Mouse (Mus musculus) liver, embryonic 12.5 days (tissue): Measurements from ENCODE around the gene Gm7929. TPM values are rescaled to one million over a fixed set of nuclear protein-coding genes. Genes with fewer than 3 reads are reported as not detected.
"Not testable (repeated sequence)": the region's sequence is repeated elsewhere in the genome, so short reads cannot be mapped to it uniquely, and the experiment has no call there.

Experiments used
- ATAC-seq: fragments of 200-750 bp; cut with Nextera tagmentation; 2 replicates; pipeline ENCODE4 v1.8.0; 2017; ENCODE audit warnings: moderate number of reproducible peaks, mild to moderate bottlenecking, moderate library complexity
- H3K27ac ChIP-seq: fragments of 300-500 bp; sonication (generic); 2 replicates; pipeline ENCODE4 v1.5.1; 2016; ENCODE audit warnings: mild to moderate bottlenecking
- H3K27me3 ChIP-seq: fragments of 300-500 bp; sonication (generic); replicated peaks from 2 replicates; pipeline ENCODE4 v1.6.1; 2016; ENCODE audit warnings: mild to moderate bottlenecking, moderate library complexity
- H3K36me3 ChIP-seq: fragments of 300-500 bp; sonication (generic); 2 replicates; pipeline ENCODE4 v1.6.1; 2016; ENCODE audit warnings: mild to moderate bottlenecking, moderate library complexity
- H3K4me1 ChIP-seq: fragments of 300-500 bp; sonication (generic); 2 replicates; pipeline ENCODE4 v1.6.1; 2016
- H3K4me2 ChIP-seq: fragments of 300-500 bp; sonication (generic); 2 replicates; pipeline ENCODE4 v1.6.1; 2016; ENCODE audit warnings: mild to moderate bottlenecking, moderate library complexity
- H3K4me3 ChIP-seq: fragments of 300-500 bp; sonication (generic); 2 replicates; pipeline ENCODE4 v1.5.1; 2016; ENCODE audit warnings: mild to moderate bottlenecking, moderate library complexity
- H3K9ac ChIP-seq: fragments of 300-500 bp; sonication (generic); 2 replicates; pipeline ENCODE4 v1.6.1; 2016; ENCODE audit warnings: mild to moderate bottlenecking, moderate library complexity
- H3K9me3 ChIP-seq: fragments of 300-500 bp; sonication (generic); replicated peaks from 2 replicates; pipeline ENCODE4 v1.6.1; 2016; ENCODE audit warnings: mild to moderate bottlenecking, moderate library complexity
- WGBS: fragments of 180-500 bp; shearing (Covaris S2); methylation state at CpG from one replicate; pipeline ENCODE4 v1.1.7; 2016; ENCODE audit not compliant: insufficient replicate concordance; 5-methylcytosine and 5-hydroxymethylcytosine counted together
- polyA plus RNA-seq: library from polyadenylated mRNA; unstranded; fragments of >200 nt; fragmentation: Nextera tagmentation; extraction: Ambion mirVana; gene quantifications from 2 replicates; pipeline ENCODE4 v1.2.1, GENCODE M21; 2016

Gm7929 gene
- not detected in 2 replicates for polyA plus RNA-seq

DNA sequence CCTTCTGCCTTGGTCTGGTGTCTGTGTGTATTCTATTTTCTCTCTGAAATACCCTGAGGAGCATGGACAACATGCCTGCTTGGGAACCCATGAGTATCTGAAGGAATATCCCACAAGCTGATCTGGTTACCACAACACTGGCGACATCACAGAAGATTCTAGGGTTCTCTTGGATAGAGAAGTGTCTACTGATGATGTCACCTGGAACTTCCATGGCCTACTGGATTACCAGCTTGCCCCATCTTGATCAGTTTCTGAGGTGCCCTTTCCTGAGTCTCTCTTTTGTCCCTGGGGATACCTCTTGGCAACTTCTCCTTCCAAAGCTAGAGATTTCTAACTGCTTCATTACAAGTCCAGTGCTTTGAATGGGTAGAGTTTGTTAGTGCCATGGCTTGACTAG lies at the start of gene Gm7929:
Gene Gm7929, minus strand, starts transcription at position 101 of the 400 bp plus-strand sequence.
- 77% methylated on average over 1 of the region's 1 CpGs for WGBS
- ATAC-seq, H3K27me3 ChIP-seq, H3K9me3 ChIP-seq, H3K4me1 ChIP-seq, H3K27ac ChIP-seq, H3K36me3 ChIP-seq, H3K4me2 ChIP-seq, H3K9ac ChIP-seq, H3K4me3 ChIP-seq: not testable (repeated sequence)

DNA sequence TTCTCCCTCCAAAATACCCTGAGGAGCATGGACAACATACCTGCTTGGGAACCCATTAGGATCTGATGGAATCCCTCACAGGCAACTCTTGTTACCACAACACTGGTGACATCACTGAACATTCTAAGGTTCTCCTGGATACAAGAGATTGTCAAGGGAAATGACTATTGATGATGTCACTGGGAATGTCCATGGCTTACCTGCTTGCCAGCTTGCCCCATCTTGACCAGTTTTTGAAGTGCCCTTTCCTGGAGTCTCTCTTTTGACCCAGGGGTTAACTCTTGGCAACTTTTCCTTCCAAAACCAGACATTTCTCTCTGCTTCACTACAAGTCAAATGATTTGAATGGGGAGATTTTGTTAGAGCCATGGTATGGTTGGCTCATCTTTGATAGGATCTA lies 21.9 kb upstream of the Gm7929 start, which contains the start of gene Gm47189:
Gene Gm47189, minus strand, starts transcription at position 101 of the 400 bp plus-strand sequence.
- not testable (repeated sequence) for H3K9ac ChIP-seq, H3K27ac ChIP-seq, H3K4me1 ChIP-seq, H3K27me3 ChIP-seq, H3K36me3 ChIP-seq, H3K4me2 ChIP-seq, H3K4me3 ChIP-seq, ATAC-seq, H3K9me3 ChIP-seq

DNA sequence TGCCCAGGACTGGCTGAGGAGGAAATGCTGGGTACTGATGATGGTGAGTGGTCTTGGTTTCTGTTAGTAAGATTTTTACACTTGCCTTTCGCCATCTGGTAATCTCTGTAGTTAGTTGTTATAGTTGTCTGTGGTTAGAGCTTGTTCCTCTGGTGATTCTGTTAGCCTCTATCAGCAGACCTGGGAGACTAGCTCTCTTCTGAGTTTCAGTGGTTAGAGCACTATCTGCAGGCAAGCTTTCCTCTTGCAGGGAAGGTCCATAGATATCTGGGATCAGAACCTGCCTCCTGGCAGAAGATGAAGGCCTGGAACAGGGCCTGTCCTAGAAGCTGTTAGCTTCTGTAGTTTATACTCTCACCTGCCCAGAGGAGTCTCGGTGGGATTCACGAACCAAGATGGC lies 5.5 kb upstream of the Gm7929 start:
- ATAC-seq, H3K36me3 ChIP-seq, H3K27me3 ChIP-seq, H3K4me2 ChIP-seq, H3K27ac ChIP-seq, H3K9ac ChIP-seq, H3K4me1 ChIP-seq, H3K9me3 ChIP-seq, H3K4me3 ChIP-seq: not testable (repeated sequence)
- 53% methylated on average over 2 of the region's 3 CpGs for WGBS

DNA sequence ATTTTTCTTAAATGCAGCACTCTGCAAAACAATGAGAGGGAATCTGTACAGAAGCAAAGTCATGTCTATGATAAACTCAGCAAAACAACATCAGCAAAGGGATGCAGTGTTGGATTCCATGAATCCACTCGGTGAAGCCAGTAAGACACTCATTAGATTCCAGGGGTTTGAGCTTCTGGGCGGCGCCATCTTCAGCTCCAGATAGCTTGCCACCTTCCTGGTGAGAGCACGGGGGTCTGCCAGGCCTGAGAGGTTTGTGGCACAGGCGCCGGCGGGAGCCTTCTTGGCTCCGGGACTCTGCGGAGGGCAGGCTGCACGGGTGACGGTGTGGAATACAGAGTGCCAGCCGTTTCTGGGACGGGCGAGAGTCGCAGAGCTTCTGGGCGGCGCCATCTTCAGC lies 27.0 kb downstream of the Gm7929 start:
- not testable (repeated sequence) for H3K4me2 ChIP-seq, H3K36me3 ChIP-seq, H3K4me3 ChIP-seq, H3K9ac ChIP-seq, ATAC-seq, H3K27me3 ChIP-seq, H3K27ac ChIP-seq, H3K4me1 ChIP-seq, H3K9me3 ChIP-seq
- WGBS, result 47% methylated on average over 17 of the region's 17 CpGs

DNA sequence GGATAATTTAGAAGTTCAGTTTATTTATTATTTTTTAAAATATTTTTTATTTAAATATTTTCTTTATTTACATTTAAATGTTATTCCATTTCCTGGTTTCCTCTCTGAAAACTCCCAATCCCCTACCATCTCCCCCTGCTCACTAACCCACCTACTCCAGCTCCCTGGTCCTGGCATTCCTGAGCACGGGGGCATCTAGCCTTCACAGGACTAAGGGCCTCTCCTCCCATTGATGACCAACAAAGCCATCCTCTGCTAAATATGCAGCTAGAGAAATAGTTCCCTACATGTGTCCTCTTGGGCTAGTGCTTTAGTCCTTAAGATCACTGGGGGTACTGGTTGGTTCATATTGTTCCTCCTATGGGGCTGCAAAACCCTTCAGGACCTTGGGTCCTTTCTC lies 33.2 kb downstream of the Gm7929 start:
- WGBS, result 67% methylated on average over 1 of the region's 1 CpGs
- ATAC-seq, H3K27me3 ChIP-seq, H3K9ac ChIP-seq, H3K9me3 ChIP-seq, H3K4me2 ChIP-seq, H3K36me3 ChIP-seq, H3K4me1 ChIP-seq, H3K27ac ChIP-seq, H3K4me3 ChIP-seq: not testable (repeated sequence)

DNA sequence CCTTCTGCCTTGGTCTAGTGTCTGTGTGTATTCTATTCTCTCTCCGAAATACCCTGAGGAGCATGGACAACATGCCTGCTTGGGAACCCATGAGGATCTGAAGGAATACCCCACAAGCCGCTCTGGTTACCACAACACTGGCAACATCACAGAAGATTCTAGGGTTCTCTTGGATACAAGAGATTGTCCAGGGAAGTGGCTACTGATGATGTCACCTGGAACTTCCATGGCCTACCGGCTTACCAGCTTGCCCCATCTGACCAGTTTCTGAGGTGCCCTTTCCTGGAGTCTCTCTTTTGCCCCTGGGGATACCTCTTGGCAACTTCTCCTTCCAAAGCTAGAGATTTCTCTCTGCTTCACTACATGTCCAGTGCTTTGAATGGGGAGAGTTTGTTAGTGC lies 48.6 kb downstream of the Gm7929 start, which contains the start of gene Gm8068:
Gene Gm8068, minus strand, starts transcription at position 101 of the 400 bp plus-strand sequence.
- not testable (repeated sequence) for H3K9ac ChIP-seq, H3K36me3 ChIP-seq, H3K4me1 ChIP-seq, H3K4me3 ChIP-seq, ATAC-seq, H3K27ac ChIP-seq, H3K27me3 ChIP-seq, H3K4me2 ChIP-seq, H3K9me3 ChIP-seq
- no CpG with 5 or more reads among the region's 3 CpGs for WGBS

Other genes starting within 250 kb of the Gm7929 start
- not detected in 2 replicates for gene Gm7970, start 195.0 kb downstream of the Gm7929 start, polyA plus RNA-seq
- not detected in 2 replicates for gene 1700049E17Rik2, start 177.4 kb downstream of the Gm7929 start, polyA plus RNA-seq
- not detected in 2 replicates for gene Gm3072, start 126.0 kb downstream of the Gm7929 start, polyA plus RNA-seq
- gene Gm3676, start 104.1 kb downstream of the Gm7929 start, polyA plus RNA-seq, result not detected in 2 replicates
- not detected in 2 replicates for gene Gm8068, start 48.7 kb downstream of the Gm7929 start, polyA plus RNA-seq
- not detected in 2 replicates for gene Gm47189, start 21.8 kb upstream of the Gm7929 start, polyA plus RNA-seq
- not detected in 2 replicates for gene Gm7980, start 156.7 kb upstream of the Gm7929 start, polyA plus RNA-seq
- gene 1700049E17Rik1, start 174.3 kb upstream of the Gm7929 start, polyA plus RNA-seq, result not detected in 2 replicates
- gene 1700024B05Rik, start 193.4 kb upstream of the Gm7929 start, polyA plus RNA-seq, result not detected in 2 replicates
- gene Gm6401, start 217.3 kb upstream of the Gm7929 start, polyA plus RNA-seq, result not detected in 2 replicates
- gene Gm3543, start 232.7 kb upstream of the Gm7929 start, polyA plus RNA-seq, result not detected in 2 replicates